Mouse (Mus musculus) heart, adult 2 months (tissue): ENCODE results near the gene Cux2.

Experiments
- CTCF ChIP-seq: fragments of 200-600 bp; IDR thresholded peaks from 2 replicates; pipeline ENCODE4 v1.8.1; 2022; ENCODE audit warnings: antibody characterized with exemption, mild to moderate bottlenecking, moderate library complexity
- EP300 ChIP-seq: fragments of 200-500 bp; IDR thresholded peaks from 2 replicates; pipeline ENCODE4 v1.6.1; 2011; ENCODE audit warnings: low read depth, low read length, control low read depth; ENCODE audit not compliant: insufficient read depth
- POLR2A ChIP-seq: fragments of 200-500 bp; IDR thresholded peaks from 2 replicates; pipeline ENCODE4 v1.6.1; 2011; ENCODE audit warnings: mild to moderate bottlenecking, low read depth, low read length, control low read depth; ENCODE audit not compliant: insufficient read depth

DNA sequence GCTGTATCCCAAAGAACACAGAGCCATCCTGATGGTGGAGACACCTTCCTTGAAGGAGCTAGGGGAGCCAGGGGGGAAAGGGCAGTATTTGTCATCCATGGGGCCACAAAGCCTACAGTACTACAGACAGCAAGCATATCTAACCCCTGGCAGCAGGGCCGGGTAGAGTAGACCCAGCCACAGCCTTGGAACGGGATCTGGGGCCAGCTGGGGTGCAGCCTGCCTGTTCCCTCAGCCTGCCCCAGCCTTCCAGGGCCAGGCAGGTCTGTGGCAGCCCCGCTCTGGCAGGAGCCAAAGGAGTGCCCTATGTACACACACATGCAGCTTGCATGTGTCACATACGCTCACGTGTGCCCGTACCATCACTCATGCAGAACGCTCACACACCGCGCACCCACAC is 48.6 kb downstream of the Cux2 start:
- TF ChIP-seq CTCF (no peak), POLR2A (no peak), EP300 (no peak)
